Comparison of ENCODE assay signal across 7 mouse cellular contexts in genomic region chr10:84388357-84389141, GRCm38 (mm10). TPM values are rescaled to one million over a fixed set of nuclear protein-coding genes. Genes with fewer than 3 reads are reported as not detected.
DNase-seq lines count a peak whose midpoint lies in the region; ATAC-seq and TF ChIP-seq lines count a peak whose summit lies in the region.

No protein-coding gene starts in this region.

- peaks cover 49% of the 10 kb centered on the region for H3K4me1 ChIP-seq in bone marrow macrophage, adult 2 months (ENCODE audit: control insufficient read depth, insufficient read depth, low read length)
- peaks cover 73% of the 10 kb centered on the region for H3K4me1 ChIP-seq in embryonic facial prominence, embryonic 12.5 days
- peaks cover 69 to 92% of the 10 kb centered on the region in 2 experiments for H3K4me1 ChIP-seq in heart, embryonic 14.5 days (ENCODE audit: control insufficient read depth in 2 of 2, insufficient read depth in 2 of 2, low read length in 2 of 2)

- TF ChIP-seq POLR2A in bone marrow macrophage, adult 2 months (IDR thresholded peaks at IDR 0.05; ENCODE audit: borderline replicate concordance, low read depth, low read length): no peak

- H3K4me2 ChIP-seq in embryonic facial prominence, embryonic 12.5 days (replicated peaks): peak overlapping the region; percentile 16; the same call in 1 of the 2 replicates
- H3K4me2 ChIP-seq in heart, embryonic 14.5 days (ENCODE audit: low read length): peak overlapping the region; percentile 60

- no peaks in the 10 kb centered on the region for H3K27me3 ChIP-seq in embryonic facial prominence, embryonic 12.5 days
- no peaks in the 10 kb centered on the region for H3K27me3 ChIP-seq in heart, embryonic 14.5 days (ENCODE audit: control insufficient read depth, insufficient read depth, low read length)

- no peak for ATAC-seq in embryonic facial prominence, embryonic 12.5 days (ENCODE audit: insufficient number of reproducible peaks, insufficient read depth, low FRiP score, low TSS enrichment)
- ATAC-seq in heart, embryonic 14.5 days (ENCODE audit: insufficient number of reproducible peaks, insufficient read depth, low FRiP score, low read depth): peak; percentile 59

- H3K4me3 ChIP-seq in bone marrow macrophage, adult 2 months (ENCODE audit: insufficient read depth, low read length): 0 out of 2 replicates have a peak overlapping the region, but pooled peaks have one; percentile 7
- H3K4me3 ChIP-seq in embryonic facial prominence, embryonic 12.5 days: no peak overlapping the region
- peak overlapping the region; percentile 7 to 20; a peak in 3 of 4 replicates for H3K4me3 ChIP-seq in heart, embryonic 14.5 days (ENCODE audit: control insufficient read depth in 1 of 2, insufficient read depth in 1 of 2, low read depth in 1 of 2, low read length in 2 of 2)

- no peak overlapping the region for H3K9ac ChIP-seq in embryonic facial prominence, embryonic 12.5 days
- peak overlapping the region; percentile 68 for H3K9ac ChIP-seq in heart, embryonic 14.5 days (ENCODE audit: low read length)

- no peak for TF ChIP-seq CTCF in bone marrow macrophage, adult 2 months (IDR thresholded peaks at IDR 0.05; ENCODE audit: low read depth, low read length)

- peak overlapping the region; percentile 72 for H3K27ac ChIP-seq in bone marrow macrophage, adult 2 months (ENCODE audit: insufficient read depth, low read depth, low read length)
- peak overlapping the region; percentile 43; the same call in 1 of the 2 replicates for H3K27ac ChIP-seq in embryonic facial prominence, embryonic 12.5 days
- H3K27ac ChIP-seq in heart, embryonic 14.5 days (replicated peaks in 1 of 2; ENCODE audit: control insufficient read depth in 1 of 2, insufficient read depth in 1 of 2, low read depth in 2 of 2, low read length in 2 of 2): peak overlapping the region; percentile 90 to 94

- H3K36me3 ChIP-seq in embryonic facial prominence, embryonic 12.5 days: no peaks in the 10 kb centered on the region; the same call in 1 of the 2 replicates
- peaks cover 39% of the 10 kb centered on the region for H3K36me3 ChIP-seq in heart, embryonic 14.5 days (ENCODE audit: control insufficient read depth, insufficient read depth, low read length)

- 30% methylated on average over 22 of the region's 22 CpGs for WGBS in embryonic facial prominence, embryonic 12.5 days
- 6% methylated on average over 22 of the region's 22 CpGs for WGBS in heart, embryonic 14.5 days

- DNase-seq in kidney, postnatal 25 days: peak; percentile 37 to 53
- DNase-seq in mesoderm, embryonic 11.5 days (ENCODE audit: low read depth, low spot score): peak; percentile 56
- DNase-seq in adipocyte (ENCODE audit: low spot score): no peak
- no peak for DNase-seq in layer of hippocampus, adult 9-11 months

- H3K9me3 ChIP-seq in embryonic facial prominence, embryonic 12.5 days: no peaks in the 10 kb centered on the region
- H3K9me3 ChIP-seq in heart, embryonic 14.5 days (ENCODE audit: control insufficient read depth, low read length): no peaks in the 10 kb centered on the region

RNA-seq across cellular contexts. Expression of gene Nuak1, which starts 51.8 kb away (rescaled TPM):
- 11.4 and 13.4 TPM in 2 replicates for polyA plus RNA-seq in bone marrow macrophage, adult 2 months (2012; ENCODE audit: insufficient read depth, insufficient read length, missing spikeins)
- 3.5 and 3.8 TPM in 2 replicates for polyA plus RNA-seq in embryonic facial prominence, embryonic 12.5 days (2016; fragmentation: Nextera tagmentation; extraction: Ambion mirVana)
- polyA plus RNA-seq in heart, embryonic 14.5 days (2014; fragmentation: Nextera tagmentation; extraction: Ambion mirVana): 2.6 and 3.4 TPM in 2 replicates

Comparison
In these comparisons a context has a peak if more than half of its experiments do, and no peak if none do; other contexts are left out.
1. DNase-seq: peak in kidney, postnatal 25 days (2 of 2) and mesoderm, embryonic 11.5 days (single experiment); none in adipocyte (single experiment) and layer of hippocampus, adult 9-11 months (single experiment).
2. Peak in every context shown above with its lines, with median percentiles within 50 percentile points of each other: H3K27ac ChIP-seq.